Mouse (Mus musculus): Measurements from ENCODE around the gene Ivns1abp. TPM values are rescaled to one million over a fixed set of nuclear protein-coding genes. Genes with fewer than 3 reads are reported as not detected.
"Not testable (repeated sequence)": the region's sequence is repeated elsewhere in the genome, so short reads cannot be mapped to it uniquely, and the experiment has no call there.

Gene Ivns1abp
- polyA plus RNA-seq, 1 experiment = 156 TPM

- H3K27me3 ChIP-seq (ENCODE audit: control insufficient read depth, insufficient read depth, low read length, poor library complexity, severe bottlenecking) = no peaks in the 10 kb centered on the region
- H3K9me3 ChIP-seq (replicated peaks; ENCODE audit: control insufficient read depth, insufficient read depth, low read length, poor library complexity, severe bottlenecking) = no peaks in the 10 kb centered on the region
- no peak overlapping the region for H3K27ac ChIP-seq (ENCODE audit: insufficient read depth, low read length)
- H3K9ac ChIP-seq (ENCODE audit: low read depth, poor library complexity, severe bottlenecking) = no peak overlapping the region
- no peaks in the 10 kb centered on the region for H3K4me1 ChIP-seq (ENCODE audit: control insufficient read depth, insufficient read depth, low read length)
- H3K4me3 ChIP-seq (ENCODE audit: low read depth, low read length) = no peak overlapping the region
- TF ChIP-seq EP300 (IDR thresholded peaks at IDR 0.05; ENCODE audit: insufficient read depth, low read depth, low read length) = no peak
- no peak for TF ChIP-seq POLR2A (IDR thresholded peaks at IDR 0.05; ENCODE audit: insufficient read depth, low read length)
- TF ChIP-seq CTCF (IDR thresholded peaks at IDR 0.05; ENCODE audit: low read depth, low read length) = no peak
- no peaks in the 10 kb centered on the region for H3K36me3 ChIP-seq (ENCODE audit: control insufficient read depth, insufficient read depth, low read length, poor library complexity, severe bottlenecking)
Observed at GRCm38 (mm10) chr1:151342968-151343367, 1.3 kb upstream of the Ivns1abp start.

- peak overlapping the region; percentile 41; the same call in 1 of the 2 replicates for H3K9ac ChIP-seq (ENCODE audit: low read depth, poor library complexity, severe bottlenecking)
- no peaks in the 10 kb centered on the region for H3K27me3 ChIP-seq (ENCODE audit: control insufficient read depth, insufficient read depth, low read length, poor library complexity, severe bottlenecking)
- 0 out of 2 replicates have a peak overlapping the region, but pooled peaks have one; percentile 41 for H3K27ac ChIP-seq (ENCODE audit: insufficient read depth, low read length)
- TF ChIP-seq CTCF (IDR thresholded peaks at IDR 0.05; ENCODE audit: low read depth, low read length) (no peak), EP300 (IDR thresholded peaks at IDR 0.05; ENCODE audit: insufficient read depth, low read depth, low read length) (no peak), POLR2A (IDR thresholded peaks at IDR 0.05; ENCODE audit: insufficient read depth, low read length) (no peak)
- H3K36me3 ChIP-seq (ENCODE audit: control insufficient read depth, insufficient read depth, low read length, poor library complexity, severe bottlenecking) = no peaks in the 10 kb centered on the region
- peak overlapping the region; percentile 87 for H3K4me3 ChIP-seq (ENCODE audit: low read depth, low read length)
- H3K9me3 ChIP-seq (replicated peaks; ENCODE audit: control insufficient read depth, insufficient read depth, low read length, poor library complexity, severe bottlenecking) = no peaks in the 10 kb centered on the region
- no peaks in the 10 kb centered on the region for H3K4me1 ChIP-seq (ENCODE audit: control insufficient read depth, insufficient read depth, low read length)
Observed at GRCm38 (mm10) chr1:151343571-151344282, 550 bp upstream of the Ivns1abp start.

- TF ChIP-seq CTCF (IDR thresholded peaks at IDR 0.05; ENCODE audit: low read depth, low read length) (no peak), EP300 (IDR thresholded peaks at IDR 0.05; ENCODE audit: insufficient read depth, low read depth, low read length) (no peak), POLR2A (IDR thresholded peaks at IDR 0.05; ENCODE audit: insufficient read depth, low read length) (no peak)
- Histone ChIP-seq H3K9me3 (replicated peaks; ENCODE audit: control insufficient read depth, insufficient read depth, low read length, poor library complexity, severe bottlenecking) (no peaks in the 10 kb centered on the region), H3K4me3 (ENCODE audit: low read depth, low read length) (peak overlapping the region; percentile 84), H3K27ac (ENCODE audit: insufficient read depth, low read length) (no peak overlapping the region), H3K27me3 (ENCODE audit: control insufficient read depth, insufficient read depth, low read length, poor library complexity, severe bottlenecking) (no peaks in the 10 kb centered on the region), H3K36me3 (ENCODE audit: control insufficient read depth, insufficient read depth, low read length, poor library complexity, severe bottlenecking) (peaks cover 7% of the 10 kb centered on the region), H3K4me1 (ENCODE audit: control insufficient read depth, insufficient read depth, low read length) (no peaks in the 10 kb centered on the region), H3K9ac (ENCODE audit: low read depth, poor library complexity, severe bottlenecking) (peak overlapping the region; percentile 85)
Observed at GRCm38 (mm10) chr1:151345109-151345862, 1.0 kb downstream of the Ivns1abp start.

GRCm38 (mm10) chr1:151345863-151346195, 1.6 kb downstream of the Ivns1abp start:
- Histone ChIP-seq H3K27me3 (ENCODE audit: control insufficient read depth, insufficient read depth, low read length, poor library complexity, severe bottlenecking) (no peaks in the 10 kb centered on the region), H3K36me3 (ENCODE audit: control insufficient read depth, insufficient read depth, low read length, poor library complexity, severe bottlenecking) (peaks cover 11% of the 10 kb centered on the region), H3K9ac (ENCODE audit: low read depth, poor library complexity, severe bottlenecking) (peak overlapping the region; percentile 85), H3K27ac (ENCODE audit: insufficient read depth, low read length) (no peak overlapping the region), H3K4me3 (ENCODE audit: low read depth, low read length) (peak overlapping the region; percentile 84; the same call in 1 of the 2 replicates), H3K4me1 (ENCODE audit: control insufficient read depth, insufficient read depth, low read length) (no peaks in the 10 kb centered on the region), H3K9me3 (replicated peaks; ENCODE audit: control insufficient read depth, insufficient read depth, low read length, poor library complexity, severe bottlenecking) (no peaks in the 10 kb centered on the region)
- TF ChIP-seq CTCF (IDR thresholded peaks at IDR 0.05; ENCODE audit: low read depth, low read length) (no peak), EP300 (IDR thresholded peaks at IDR 0.05; ENCODE audit: insufficient read depth, low read depth, low read length) (no peak), POLR2A (IDR thresholded peaks at IDR 0.05; ENCODE audit: insufficient read depth, low read length) (no peak)

- H3K27ac ChIP-seq (ENCODE audit: insufficient read depth, low read length) = no peak overlapping the region
- TF ChIP-seq CTCF (IDR thresholded peaks at IDR 0.05; ENCODE audit: low read depth, low read length) = no peak
- TF ChIP-seq POLR2A (IDR thresholded peaks at IDR 0.05; ENCODE audit: insufficient read depth, low read length) = no peak
- no peak for TF ChIP-seq EP300 (IDR thresholded peaks at IDR 0.05; ENCODE audit: insufficient read depth, low read depth, low read length)
- H3K27me3 ChIP-seq (ENCODE audit: control insufficient read depth, insufficient read depth, low read length, poor library complexity, severe bottlenecking) = no peaks in the 10 kb centered on the region
- H3K4me1 ChIP-seq (ENCODE audit: control insufficient read depth, insufficient read depth, low read length) = no peaks in the 10 kb centered on the region
- peaks cover 20% of the 10 kb centered on the region for H3K36me3 ChIP-seq (ENCODE audit: control insufficient read depth, insufficient read depth, low read length, poor library complexity, severe bottlenecking)
- no peak overlapping the region for H3K4me3 ChIP-seq (ENCODE audit: low read depth, low read length)
- peak overlapping the region; percentile 44; the same call in 1 of the 2 replicates for H3K9ac ChIP-seq (ENCODE audit: low read depth, poor library complexity, severe bottlenecking)
- no peaks in the 10 kb centered on the region for H3K9me3 ChIP-seq (replicated peaks; ENCODE audit: control insufficient read depth, insufficient read depth, low read length, poor library complexity, severe bottlenecking)
Observed at GRCm38 (mm10) chr1:151346681-151347127, 2.4 kb downstream of the Ivns1abp start.

GRCm38 (mm10) chr1:151348293-151348692, 4.0 kb downstream of the Ivns1abp start:
- H3K27ac ChIP-seq (ENCODE audit: insufficient read depth, low read length); H3K4me1 ChIP-seq (ENCODE audit: control insufficient read depth, insufficient read depth, low read length); H3K9ac ChIP-seq (ENCODE audit: low read depth, poor library complexity, severe bottlenecking); H3K9me3 ChIP-seq (replicated peaks; ENCODE audit: control insufficient read depth, insufficient read depth, low read length, poor library complexity, severe bottlenecking); H3K27me3 ChIP-seq (ENCODE audit: control insufficient read depth, insufficient read depth, low read length, poor library complexity, severe bottlenecking); H3K4me3 ChIP-seq (ENCODE audit: low read depth, low read length): not testable (repeated sequence)
- H3K36me3 ChIP-seq (ENCODE audit: control insufficient read depth, insufficient read depth, low read length, poor library complexity, severe bottlenecking) = peaks cover 32% of the 10 kb centered on the region
